In genomic region chr6:8152551-8153361, GRCm38 (mm10) we compare ENCODE assay signal across 17 mouse cellular contexts. TPM values are rescaled to one million over a fixed set of nuclear protein-coding genes. Genes with fewer than 3 reads are reported as not detected.
A peak's percentile ranks its signal among the peaks of the same experiment; 100 is the strongest.
DNase-seq lines count a peak whose midpoint lies in the region; ATAC-seq and TF ChIP-seq lines count a peak whose summit lies in the region.
"Had no signal": no experiment of that assay in that cellular context is flagged by ENCODE, and none has a peak within 500 bp of the region (broad histone marks: within the 10 kb centered on the region; RNA-seq: fewer than 3 reads in every experiment).

No protein-coding gene starts in this region.

- no peaks in the 10 kb centered on the region for H3K9me3 ChIP-seq in embryonic facial prominence, embryonic 10.5 days
- H3K9me3 ChIP-seq in hindbrain, postnatal 0 days (ENCODE audit: low read length), result no peaks in the 10 kb centered on the region
- no peaks in the 10 kb centered on the region for H3K9me3 ChIP-seq in neural tube, embryonic 12.5 days
- H3K9me3 ChIP-seq: forebrain, embryonic 15.5 days; limb, embryonic 13.5 days had no signal

- no peaks in the 10 kb centered on the region for H3K36me3 ChIP-seq in embryonic facial prominence, embryonic 10.5 days (replicated peaks)
- no peaks in the 10 kb centered on the region for H3K36me3 ChIP-seq in hindbrain, postnatal 0 days (ENCODE audit: insufficient read depth, low read length)
- H3K36me3 ChIP-seq in neural tube, embryonic 12.5 days, result no peaks in the 10 kb centered on the region
- H3K36me3 ChIP-seq: forebrain, embryonic 15.5 days; limb, embryonic 13.5 days had no signal

- peak; percentile 48 for DNase-seq in MN1 (ENCODE audit: low spot score)
- peak; percentile 27 for DNase-seq in embryonic facial prominence, embryonic 10.5 days (ENCODE audit: low spot score)
- DNase-seq in hindbrain, postnatal 0 days (ENCODE audit: low spot score), result peak; percentile 28
- no peak for DNase-seq in frontal cortex, postnatal 25 days (ENCODE audit: low spot score in 2 of 2)
- no peak for DNase-seq in layer of hippocampus, adult 9-11 months
- DNase-seq: adrenal gland, postnatal 10 days; cerebellum, adult 11 months; cerebellum, postnatal 14 days; kidney, adult 11 months had no signal

- H3K4me3 ChIP-seq in embryonic facial prominence, embryonic 10.5 days, result no peak overlapping the region
- H3K4me3 ChIP-seq in hindbrain, postnatal 0 days (ENCODE audit: low read length), result no peak overlapping the region
- H3K4me3 ChIP-seq in neural tube, embryonic 12.5 days, result no peak overlapping the region
- H3K4me3 ChIP-seq: forebrain, embryonic 15.5 days; limb, embryonic 13.5 days had no signal

- H3K4me2 ChIP-seq in hindbrain, postnatal 0 days (ENCODE audit: low read depth, low read length), result no peak overlapping the region
- no peak overlapping the region for H3K4me2 ChIP-seq in neural tube, embryonic 12.5 days (replicated peaks)
- H3K4me2 ChIP-seq: forebrain, embryonic 15.5 days; limb, embryonic 13.5 days had no signal

- no peak for TF ChIP-seq CTCF in hindbrain, postnatal 0 days (IDR thresholded peaks at IDR 0.05; ENCODE audit: low read depth)

- WGBS in embryonic facial prominence, embryonic 10.5 days, result 59% methylated on average over 10 of the region's 10 CpGs
- WGBS in hindbrain, postnatal 0 days, result 52% methylated on average over 10 of the region's 10 CpGs
- WGBS in neural tube, embryonic 12.5 days, result 55% methylated on average over 10 of the region's 10 CpGs

- no peaks in the 10 kb centered on the region for H3K27me3 ChIP-seq in embryonic facial prominence, embryonic 10.5 days (replicated peaks; ENCODE audit: low read depth, poor library complexity, severe bottlenecking)
- no peaks in the 10 kb centered on the region for H3K27me3 ChIP-seq in hindbrain, postnatal 0 days (ENCODE audit: insufficient read depth, low read length)
- no peaks in the 10 kb centered on the region for H3K27me3 ChIP-seq in neural tube, embryonic 12.5 days (replicated peaks)
- H3K27me3 ChIP-seq: forebrain, embryonic 15.5 days; limb, embryonic 13.5 days; Patski had no signal

- peak; percentile 32; the same call in 1 of the 2 replicates for ATAC-seq in hindbrain, postnatal 0 days
- ATAC-seq in neural tube, embryonic 12.5 days (ENCODE audit: low FRiP score, low read depth), result peak; percentile 83
- no peak for ATAC-seq in megakaryocyte, adult 5-6 weeks (ENCODE audit: poor library complexity, severe bottlenecking)
- ATAC-seq: activated CD4-positive, CD25-positive, alpha-beta regulatory T cell, adult 4 months; forebrain, embryonic 15.5 days; lung, postnatal 0 days; Patski had no signal

- peaks cover 2% of the 10 kb centered on the region; the same call in 1 of the 2 replicates for H3K4me1 ChIP-seq in embryonic facial prominence, embryonic 10.5 days
- H3K4me1 ChIP-seq in hindbrain, postnatal 0 days (ENCODE audit: insufficient read depth, low read length), result no peaks in the 10 kb centered on the region
- H3K4me1 ChIP-seq in neural tube, embryonic 12.5 days, result no peaks in the 10 kb centered on the region

- no peak overlapping the region for H3K9ac ChIP-seq in hindbrain, postnatal 0 days (replicated peaks; ENCODE audit: low read length)
- H3K9ac ChIP-seq in neural tube, embryonic 12.5 days, result no peak overlapping the region
- H3K9ac ChIP-seq: forebrain, embryonic 15.5 days; limb, embryonic 13.5 days; liver, embryonic 14.5 days had no signal

- no peak overlapping the region for H3K27ac ChIP-seq in embryonic facial prominence, embryonic 10.5 days (replicated peaks)
- H3K27ac ChIP-seq in hindbrain, postnatal 0 days, result no peak overlapping the region
- no peak overlapping the region for H3K27ac ChIP-seq in neural tube, embryonic 12.5 days
- H3K27ac ChIP-seq: forebrain, embryonic 15.5 days; limb, embryonic 13.5 days; liver, embryonic 14.5 days had no signal

RNA-seq across cellular contexts. Expression of gene Col28a1, which starts 39.7 kb away (rescaled TPM):
- polyA plus RNA-seq in embryonic facial prominence, embryonic 10.5 days (2016; fragmentation: Nextera tagmentation; extraction: Ambion mirVana), result 0.10 and 0.21 TPM in 2 replicates
- total RNA-seq in hindbrain, postnatal 0 days (2014; rRNA removed), result 0.75 and 0.94 TPM in 2 replicates
- polyA plus RNA-seq in hindbrain, postnatal 0 days (2015; fragmentation: Nextera tagmentation; extraction: Ambion mirVana), result 1.4 and 1.5 TPM in 2 replicates
- polyA plus RNA-seq in neural tube, embryonic 12.5 days (2016; fragmentation: Nextera tagmentation; extraction: Ambion mirVana), result 0.50 and 1.3 TPM in 2 replicates
- 0.02 TPM in 1 of 2 replicates, not detected in the other for total RNA-seq in megakaryocyte, adult 5-6 weeks (2015)
- total RNA-seq in megakaryocyte, adult 5-6 weeks (2017), result not detected in 2 replicates
- polyA plus RNA-seq: activated CD4-positive, CD25-positive, alpha-beta regulatory T cell, adult 4 months; Patski had no signal

RNA-seq across cellular contexts. Expression of gene Mios, which starts 56.3 kb away (rescaled TPM):
- 26.8 and 28.6 TPM in 2 replicates for polyA plus RNA-seq in embryonic facial prominence, embryonic 10.5 days (2016; fragmentation: Nextera tagmentation; extraction: Ambion mirVana)
- total RNA-seq in hindbrain, postnatal 0 days (2014; rRNA removed), result 18.9 and 20.8 TPM in 2 replicates
- 21.3 and 21.4 TPM in 2 replicates for polyA plus RNA-seq in hindbrain, postnatal 0 days (2015; fragmentation: Nextera tagmentation; extraction: Ambion mirVana)
- 30.2 and 30.5 TPM in 2 replicates for polyA plus RNA-seq in neural tube, embryonic 12.5 days (2016; fragmentation: Nextera tagmentation; extraction: Ambion mirVana)
- 11.2 and 13.2 TPM in 2 replicates for total RNA-seq in megakaryocyte, adult 5-6 weeks (2015)
- total RNA-seq in megakaryocyte, adult 5-6 weeks (2017), result 12.6 and 14.6 TPM in 2 replicates

Comparison
In these comparisons a context has a peak if more than half of its experiments do, and no peak if none do; other contexts are left out.
1. DNase-seq: peak in MN1 (single experiment), embryonic facial prominence, embryonic 10.5 days (single experiment) and hindbrain, postnatal 0 days (single experiment); none in frontal cortex, postnatal 25 days (0 of 2) and layer of hippocampus, adult 9-11 months (single experiment).